In the genomic region with DNA sequence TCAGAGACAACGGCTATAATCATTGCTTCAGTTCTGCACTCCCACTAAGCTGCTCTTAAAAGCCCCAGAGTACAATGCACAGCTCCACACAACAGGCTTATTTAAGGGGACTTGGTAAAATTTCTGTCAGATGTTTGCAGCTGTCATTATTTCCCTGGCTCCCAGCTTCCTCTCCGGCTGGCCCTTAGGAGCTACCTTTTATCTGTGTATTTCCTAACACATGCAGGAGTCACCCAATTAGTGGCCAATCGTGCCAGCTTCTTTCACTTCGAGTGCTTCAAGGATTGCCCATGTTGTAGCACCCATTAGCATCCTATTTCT, we compare ENCODE assay signal across 26 mouse cellular contexts. TPM values are rescaled to one million over a fixed set of nuclear protein-coding genes. Genes with fewer than 3 reads are reported as not detected.
DNase-seq lines count a peak whose midpoint lies in the region; ATAC-seq and TF ChIP-seq lines count a peak whose summit lies in the region.
"Had no signal": no experiment of that assay in that cellular context is flagged by ENCODE, and none has a peak within 500 bp of the region (broad histone marks: within the 10 kb centered on the region; RNA-seq: fewer than 3 reads in every experiment).

No protein-coding gene starts in this region.

- no peak overlapping the region for H3K9ac ChIP-seq in heart, embryonic 11.5 days (ENCODE audit: low read depth, low read length)
- no peak overlapping the region for H3K9ac ChIP-seq in limb, embryonic 14.5 days (ENCODE audit: low read depth, low read length, severe bottlenecking)
- H3K9ac ChIP-seq: embryonic facial prominence, embryonic 15.5 days; heart, embryonic 15.5 days; hindbrain, embryonic 12.5 days had no signal

- TF ChIP-seq POLR2A in limb, embryonic 14.5 days (IDR thresholded peaks at IDR 0.05; ENCODE audit: borderline replicate concordance, extremely low read depth, insufficient read depth, insufficient read length) = no peak

- peaks cover 14% of the 10 kb centered on the region for H3K27me3 ChIP-seq in heart, embryonic 11.5 days (ENCODE audit: control insufficient read depth, insufficient read depth, low read length)
- no peaks in the 10 kb centered on the region for H3K27me3 ChIP-seq in limb, embryonic 14.5 days (ENCODE audit: control insufficient read depth, insufficient read depth, low read length)
- no peaks in the 10 kb centered on the region for H3K27me3 ChIP-seq in limb, embryonic 10.5 days (ENCODE audit: low read depth, poor library complexity, severe bottlenecking)
- H3K27me3 ChIP-seq: embryonic facial prominence, embryonic 15.5 days; hindbrain, embryonic 12.5 days had no signal

- H3K9me3 ChIP-seq in heart, embryonic 11.5 days (replicated peaks; ENCODE audit: control insufficient read depth, low read length) = no peaks in the 10 kb centered on the region
- no peaks in the 10 kb centered on the region for H3K9me3 ChIP-seq in limb, embryonic 14.5 days (ENCODE audit: control insufficient read depth, low read length)
- H3K9me3 ChIP-seq in limb, embryonic 10.5 days (replicated peaks) = no peaks in the 10 kb centered on the region
- H3K9me3 ChIP-seq: embryonic facial prominence, embryonic 15.5 days; forebrain, embryonic 10.5 days; heart, embryonic 15.5 days; hindbrain, embryonic 12.5 days had no signal

- no peaks in the 10 kb centered on the region for H3K36me3 ChIP-seq in heart, embryonic 11.5 days (ENCODE audit: control insufficient read depth, insufficient read depth, low read length)
- no peaks in the 10 kb centered on the region for H3K36me3 ChIP-seq in limb, embryonic 14.5 days (ENCODE audit: control insufficient read depth, insufficient read depth, low read length)
- no peaks in the 10 kb centered on the region for H3K36me3 ChIP-seq in limb, embryonic 10.5 days
- H3K36me3 ChIP-seq: embryonic facial prominence, embryonic 15.5 days; forebrain, embryonic 10.5 days; heart, embryonic 15.5 days; hindbrain, embryonic 12.5 days had no signal

- DNase-seq in heart, adult 18-20 months = peak; percentile 12
- no peak for DNase-seq in limb, embryonic 14.5 days (ENCODE audit: low spot score)
- no peak for DNase-seq in limb, embryonic 10.5 days (ENCODE audit: low spot score)
- peak; percentile 20 for DNase-seq in lung, postnatal 10 days
- no peak for DNase-seq in lung, postnatal 25 days (ENCODE audit: low spot score)
- peak; percentile 4 for DNase-seq in lung, postnatal 36 days
- no peak for DNase-seq in left cerebral cortex, adult 18-20 months (ENCODE audit: low spot score in 2 of 2)
- DNase-seq: adrenal gland, postnatal 10 days; cerebellum, adult 18-20 months; cerebellum, adult 9-11 months; cerebellum, postnatal 36 days had no signal

- H3K4me2 ChIP-seq in heart, embryonic 11.5 days = no peak overlapping the region
- no peak overlapping the region for H3K4me2 ChIP-seq in limb, embryonic 14.5 days (replicated peaks; ENCODE audit: low read depth, low read length, severe bottlenecking)
- H3K4me2 ChIP-seq: embryonic facial prominence, embryonic 15.5 days; heart, embryonic 15.5 days; hindbrain, embryonic 12.5 days had no signal

- ATAC-seq in heart, embryonic 11.5 days (replicated peaks; ENCODE audit: insufficient number of reproducible peaks, low FRiP score, low TSS enrichment) = no peak
- ATAC-seq in limb, embryonic 14.5 days (ENCODE audit: low FRiP score, low read depth) = peak; percentile 12; the same call in 1 of the 2 replicates
- ATAC-seq: forebrain, embryonic 14.5 days; hindbrain, embryonic 16.5 days; inflammation-experienced regulatory T-cells, adult 6 months had no signal

- H3K4me1 ChIP-seq in heart, embryonic 11.5 days (ENCODE audit: control insufficient read depth, insufficient read depth, low read length) = no peaks in the 10 kb centered on the region
- peaks cover 13% of the 10 kb centered on the region for H3K4me1 ChIP-seq in limb, embryonic 14.5 days (ENCODE audit: control insufficient read depth, insufficient read depth, low read length)
- H3K4me1 ChIP-seq in limb, embryonic 10.5 days = peaks cover 23% of the 10 kb centered on the region
- H3K4me1 ChIP-seq: heart, embryonic 15.5 days had no signal

- no peak overlapping the region for H3K27ac ChIP-seq in heart, embryonic 11.5 days (ENCODE audit: low read depth, low read length)
- H3K27ac ChIP-seq in limb, embryonic 14.5 days (replicated peaks; ENCODE audit: low read depth, low read length) = no peak overlapping the region
- no peak overlapping the region for H3K27ac ChIP-seq in limb, embryonic 10.5 days
- H3K27ac ChIP-seq: embryonic facial prominence, embryonic 15.5 days; forebrain, embryonic 10.5 days; heart, embryonic 15.5 days; hindbrain, embryonic 12.5 days had no signal

- H3K4me3 ChIP-seq in heart, embryonic 11.5 days (ENCODE audit: low read depth, low read length) = no peak overlapping the region
- H3K4me3 ChIP-seq in limb, embryonic 14.5 days (replicated peaks; ENCODE audit: low read length) = no peak overlapping the region
- H3K4me3 ChIP-seq in limb, embryonic 10.5 days = no peak overlapping the region
- H3K4me3 ChIP-seq: embryonic facial prominence, embryonic 15.5 days; erythroblast, embryonic 14.5 days; forebrain, embryonic 10.5 days; heart, embryonic 15.5 days; hindbrain, embryonic 12.5 days had no signal

- WGBS in heart, embryonic 11.5 days (ENCODE audit: insufficient replicate concordance) = 55% methylated on average over 4 of the region's 4 CpGs
- WGBS in limb, embryonic 14.5 days = 47% methylated on average over 4 of the region's 4 CpGs
- 64% methylated on average over 4 of the region's 4 CpGs for WGBS in limb, embryonic 10.5 days

RNA-seq across cellular contexts. Expression of gene Krt84, which starts 5.9 kb away (rescaled TPM):
- total RNA-seq in heart, adult 18-20 months (2021) = not detected
- not detected in 2 replicates for polyA plus RNA-seq in heart, embryonic 11.5 days (2014; fragmentation: Nextera tagmentation; extraction: Ambion mirVana)
- 0.92 and 1.8 TPM in 2 replicates for polyA plus RNA-seq in limb, embryonic 14.5 days (2012; rRNA removed)
- 4.8 and 8.1 TPM in 2 replicates for polyA plus RNA-seq in limb, embryonic 14.5 days (2014; fragmentation: Nextera tagmentation; extraction: Ambion mirVana)
- polyA plus RNA-seq in limb, embryonic 10.5 days (2016; fragmentation: Nextera tagmentation; extraction: Ambion mirVana) = not detected in 2 replicates
- total RNA-seq in left cerebral cortex, adult 18-20 months (2021) = not detected
- total RNA-seq: adrenal gland, postnatal 10 days; adrenal gland, postnatal 4 days; gastrocnemius, adult 8-10 months; heart, postnatal 25 days; MEL had no signal
- polyA plus RNA-seq: C2C12; erythroblast, embryonic 14.5 days; forebrain, embryonic 10.5 days; forebrain, embryonic 14.5 days; gonadal fat pad, adult 2 months; heart, embryonic 15.5 days; hindbrain, embryonic 12.5 days; hindbrain, embryonic 16.5 days; inflammation-experienced regulatory T-cells, adult 6 months had no signal

RNA-seq across cellular contexts. Expression of gene Krt82, which starts 11.9 kb away (rescaled TPM):
- total RNA-seq in heart, adult 18-20 months (2021) = not detected
- polyA plus RNA-seq in heart, embryonic 11.5 days (2014; fragmentation: Nextera tagmentation; extraction: Ambion mirVana) = not detected in 2 replicates
- polyA plus RNA-seq in limb, embryonic 14.5 days (2012; rRNA removed) = not detected in 2 replicates
- not detected in 2 replicates for polyA plus RNA-seq in limb, embryonic 14.5 days (2014; fragmentation: Nextera tagmentation; extraction: Ambion mirVana)
- not detected in 2 replicates for polyA plus RNA-seq in limb, embryonic 10.5 days (2016; fragmentation: Nextera tagmentation; extraction: Ambion mirVana)
- not detected for total RNA-seq in left cerebral cortex, adult 18-20 months (2021)
- total RNA-seq: adrenal gland, postnatal 10 days; adrenal gland, postnatal 4 days; gastrocnemius, adult 8-10 months; heart, postnatal 25 days; MEL had no signal
- polyA plus RNA-seq: C2C12; erythroblast, embryonic 14.5 days; forebrain, embryonic 10.5 days; forebrain, embryonic 14.5 days; gonadal fat pad, adult 2 months; heart, embryonic 15.5 days; hindbrain, embryonic 12.5 days; hindbrain, embryonic 16.5 days; inflammation-experienced regulatory T-cells, adult 6 months had no signal

RNA-seq across cellular contexts. Expression of gene Gm49425, which starts 21.5 kb away (rescaled TPM):
- not detected for total RNA-seq in heart, adult 18-20 months (2021)
- not detected in 2 replicates for polyA plus RNA-seq in heart, embryonic 11.5 days (2014; fragmentation: Nextera tagmentation; extraction: Ambion mirVana)
- polyA plus RNA-seq in limb, embryonic 14.5 days (2012; rRNA removed) = 0.22 and 0.23 TPM in 2 replicates
- polyA plus RNA-seq in limb, embryonic 14.5 days (2014; fragmentation: Nextera tagmentation; extraction: Ambion mirVana) = 0.30 and 0.45 TPM in 2 replicates
- polyA plus RNA-seq in limb, embryonic 10.5 days (2016; fragmentation: Nextera tagmentation; extraction: Ambion mirVana) = not detected in 2 replicates
- not detected for total RNA-seq in left cerebral cortex, adult 18-20 months (2021)
- total RNA-seq: adrenal gland, postnatal 10 days; adrenal gland, postnatal 4 days; gastrocnemius, adult 8-10 months; heart, postnatal 25 days; MEL had no signal
- polyA plus RNA-seq: C2C12; erythroblast, embryonic 14.5 days; forebrain, embryonic 10.5 days; forebrain, embryonic 14.5 days; gonadal fat pad, adult 2 months; heart, embryonic 15.5 days; hindbrain, embryonic 12.5 days; hindbrain, embryonic 16.5 days; inflammation-experienced regulatory T-cells, adult 6 months had no signal

RNA-seq across cellular contexts. Expression of gene Krt90, which starts 24.2 kb away (rescaled TPM):
- total RNA-seq in heart, adult 18-20 months (2021) = not detected
- 0.16 TPM in 1 of 2 replicates, not detected in the other for polyA plus RNA-seq in heart, embryonic 11.5 days (2014; fragmentation: Nextera tagmentation; extraction: Ambion mirVana)
- 0.06 and 0.08 TPM in 2 replicates for polyA plus RNA-seq in limb, embryonic 14.5 days (2012; rRNA removed)
- 0.07 and 0.10 TPM in 2 replicates for polyA plus RNA-seq in limb, embryonic 14.5 days (2014; fragmentation: Nextera tagmentation; extraction: Ambion mirVana)
- polyA plus RNA-seq in limb, embryonic 10.5 days (2016; fragmentation: Nextera tagmentation; extraction: Ambion mirVana) = 0.08 and 0.31 TPM in 2 replicates
- not detected for total RNA-seq in left cerebral cortex, adult 18-20 months (2021)
- total RNA-seq: gastrocnemius, adult 8-10 months; heart, postnatal 25 days; MEL had no signal
- polyA plus RNA-seq: C2C12; erythroblast, embryonic 14.5 days; gonadal fat pad, adult 2 months; heart, embryonic 15.5 days; inflammation-experienced regulatory T-cells, adult 6 months had no signal

RNA-seq across cellular contexts. Expression of gene Krt75, which starts 35.2 kb away (rescaled TPM):
- total RNA-seq in heart, adult 18-20 months (2021) = not detected
- not detected in 2 replicates for polyA plus RNA-seq in heart, embryonic 11.5 days (2014; fragmentation: Nextera tagmentation; extraction: Ambion mirVana)
- polyA plus RNA-seq in limb, embryonic 14.5 days (2012; rRNA removed) = 0.52 and 0.70 TPM in 2 replicates
- 0.93 and 0.96 TPM in 2 replicates for polyA plus RNA-seq in limb, embryonic 14.5 days (2014; fragmentation: Nextera tagmentation; extraction: Ambion mirVana)
- 0.04 and 0.10 TPM in 2 replicates for polyA plus RNA-seq in limb, embryonic 10.5 days (2016; fragmentation: Nextera tagmentation; extraction: Ambion mirVana)
- total RNA-seq in left cerebral cortex, adult 18-20 months (2021) = not detected
- total RNA-seq: adrenal gland, postnatal 10 days; adrenal gland, postnatal 4 days; gastrocnemius, adult 8-10 months; heart, postnatal 25 days; MEL had no signal
- polyA plus RNA-seq: C2C12; erythroblast, embryonic 14.5 days; forebrain, embryonic 10.5 days; forebrain, embryonic 14.5 days; gonadal fat pad, adult 2 months had no signal

Comparison
In these comparisons a context has a peak if more than half of its experiments do, and no peak if none do; other contexts are left out.
1. DNase-seq: peak in heart, adult 18-20 months (2 of 2), lung, postnatal 10 days (single experiment) and lung, postnatal 36 days (single experiment); none in limb, embryonic 14.5 days (single experiment), limb, embryonic 10.5 days (single experiment), lung, postnatal 25 days (single experiment) and left cerebral cortex, adult 18-20 months (0 of 2).